Mouse (Mus musculus) 416B (cell line): ENCODE data around the gene Dennd4c.

ENCODE experiments used
- DNase-seq: peaks from one replicate; pipeline ENCODE4 v3.0.0; 2011; ENCODE audit warnings: low read depth

The Dennd4c gene

GRCm38 (mm10) chr4:86748336-86749291 is at the start of gene Dennd4c:
Gene Dennd4c, plus strand, starts transcription at chr4:86748555.
- peak; percentile 96 for DNase-seq

DNA sequence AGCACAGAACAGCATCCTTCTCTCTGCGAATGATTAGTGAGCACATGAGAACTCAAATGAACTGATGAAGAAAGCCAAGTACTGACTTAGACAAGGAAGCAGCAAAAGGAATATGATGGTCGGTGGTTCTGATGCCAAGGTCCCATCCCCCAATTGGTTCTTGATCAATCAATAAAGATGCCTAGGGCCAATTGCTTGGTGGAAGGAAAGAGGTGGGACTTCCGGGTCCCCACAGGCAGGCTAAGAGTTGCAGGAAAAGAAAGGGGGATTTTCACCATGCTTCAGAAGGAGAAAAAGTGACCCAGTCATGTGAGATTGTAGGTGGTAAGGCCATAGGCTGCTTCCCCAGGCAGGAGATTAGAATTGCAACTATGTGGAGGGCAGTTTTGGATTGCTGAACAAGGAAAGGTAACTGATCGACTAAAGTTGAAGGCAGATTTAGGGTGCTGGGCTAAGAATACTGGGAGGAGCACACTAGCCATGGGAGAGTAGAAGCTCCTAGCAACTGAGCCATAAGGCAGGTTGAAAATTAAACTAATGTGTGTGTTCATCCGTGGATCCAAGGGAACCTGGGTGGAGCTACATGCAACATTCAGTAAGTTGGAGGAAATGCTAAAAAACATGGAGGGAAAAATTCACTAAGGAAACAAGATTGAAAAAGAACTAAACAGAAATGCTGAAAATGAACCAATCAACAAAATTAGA is 49.0 kb upstream of the Dennd4c start:
- no peak for DNase-seq

GRCm38 (mm10) chr4:86708801-86709200 is 39.6 kb upstream of the Dennd4c start:
- peak; percentile 22 for DNase-seq

DNA sequence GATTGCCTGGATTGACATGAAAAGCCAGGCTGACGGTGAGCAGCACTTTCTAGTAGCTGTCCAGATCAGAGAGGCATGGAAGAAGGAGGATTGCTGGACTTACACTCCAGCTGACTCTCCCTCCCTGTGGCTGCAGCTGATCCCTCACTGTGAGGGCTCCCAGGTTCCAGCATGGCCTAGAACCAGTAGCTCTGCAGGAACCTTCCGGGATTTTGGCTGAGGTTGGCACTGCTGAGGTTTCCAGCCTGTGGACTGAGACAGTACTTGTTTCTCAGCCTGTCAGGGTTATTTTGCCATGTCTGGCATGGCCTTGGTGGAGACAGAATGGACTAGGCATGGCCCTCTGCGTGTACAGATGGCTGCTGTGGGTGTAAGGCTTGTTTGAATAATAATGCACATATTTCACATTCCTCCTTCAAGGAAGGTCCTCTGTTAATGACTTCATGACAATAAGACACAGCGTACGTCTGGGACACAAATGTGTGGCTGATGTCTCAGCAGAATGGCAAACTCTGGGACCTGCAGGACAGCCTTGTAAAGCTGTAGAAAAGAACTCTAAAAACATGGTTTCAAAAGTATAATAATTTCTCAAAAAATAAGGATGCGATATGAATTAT is 38.2 kb upstream of the Dennd4c start:
- DNase-seq = no peak

GRCm38 (mm10) chr4:86710666-86711215 is 37.6 kb upstream of the Dennd4c start:
- peak; percentile 84 for DNase-seq

GRCm38 (mm10) chr4:86712751-86713195 is 35.6 kb upstream of the Dennd4c start:
- peak; percentile 88 for DNase-seq

GRCm38 (mm10) chr4:86713518-86713917 is 34.8 kb upstream of the Dennd4c start:
- DNase-seq = peak; percentile 72

DNA sequence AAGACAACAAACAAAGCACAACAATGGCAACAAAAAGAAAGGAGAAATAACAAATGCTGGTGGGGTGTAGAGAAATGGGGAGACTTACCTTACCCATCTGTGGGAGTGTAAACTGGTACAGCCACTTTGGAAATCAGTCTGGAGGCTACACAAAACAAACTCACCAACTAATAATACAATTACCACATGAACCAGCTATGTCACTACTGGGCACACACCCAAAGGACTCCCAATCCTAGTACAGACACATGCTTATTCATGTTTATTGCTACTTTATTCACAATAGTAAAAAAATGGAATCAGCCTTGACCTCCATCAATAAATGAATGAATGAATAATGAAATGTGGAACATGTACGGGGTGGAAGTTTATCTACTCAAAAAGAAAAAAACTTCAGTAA is 33.0 kb upstream of the Dennd4c start:
- DNase-seq = no peak

GRCm38 (mm10) chr4:86717176-86717575 is 31.2 kb upstream of the Dennd4c start:
- DNase-seq = no peak

GRCm38 (mm10) chr4:86718878-86719577 is 29.3 kb upstream of the Dennd4c start:
- peak; percentile 40 for DNase-seq

DNA sequence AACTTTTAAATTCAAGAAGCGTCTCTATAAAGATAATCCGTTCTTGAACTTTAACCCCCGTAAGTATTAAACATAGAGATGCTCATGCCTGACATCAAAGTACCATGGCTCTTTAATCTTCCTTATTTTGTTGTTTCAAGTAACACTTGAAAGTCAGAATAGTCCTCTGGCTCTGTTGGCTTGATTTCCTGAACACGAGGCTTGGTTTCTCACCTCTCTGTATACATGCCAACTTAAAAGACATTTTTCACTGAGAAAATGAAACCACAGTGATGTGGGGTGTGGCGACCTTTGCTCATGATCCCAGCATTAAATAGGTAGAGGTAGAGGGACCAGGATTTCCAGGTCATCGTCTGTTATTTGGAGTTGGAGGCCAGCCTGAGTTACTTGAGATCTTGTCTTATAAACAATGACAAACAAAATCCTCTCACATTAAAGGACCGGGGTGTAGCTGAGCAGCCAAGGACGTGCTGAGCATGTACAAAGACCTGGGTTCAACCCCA is 26.4 kb upstream of the Dennd4c start:
- no peak for DNase-seq

DNA sequence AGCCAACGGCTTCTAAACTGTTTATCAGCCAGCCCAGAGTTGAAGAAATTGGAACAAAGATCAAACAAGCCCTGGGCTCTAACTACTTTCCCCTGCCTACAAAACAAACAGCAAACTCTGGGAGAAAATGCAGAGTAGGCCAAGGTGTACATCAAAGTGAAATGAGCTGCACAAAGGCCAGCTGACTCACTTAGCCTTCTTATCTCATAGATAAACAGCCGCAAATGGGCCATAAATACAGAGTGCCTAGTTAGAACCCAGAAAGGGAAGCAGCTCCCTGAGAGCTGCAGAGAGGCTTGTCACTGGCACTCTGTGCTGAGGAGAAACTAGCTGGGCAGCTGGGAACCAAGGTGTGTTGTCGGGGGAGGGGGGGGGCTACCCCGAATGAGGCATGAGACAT is 23.2 kb upstream of the Dennd4c start:
- no peak for DNase-seq

DNA sequence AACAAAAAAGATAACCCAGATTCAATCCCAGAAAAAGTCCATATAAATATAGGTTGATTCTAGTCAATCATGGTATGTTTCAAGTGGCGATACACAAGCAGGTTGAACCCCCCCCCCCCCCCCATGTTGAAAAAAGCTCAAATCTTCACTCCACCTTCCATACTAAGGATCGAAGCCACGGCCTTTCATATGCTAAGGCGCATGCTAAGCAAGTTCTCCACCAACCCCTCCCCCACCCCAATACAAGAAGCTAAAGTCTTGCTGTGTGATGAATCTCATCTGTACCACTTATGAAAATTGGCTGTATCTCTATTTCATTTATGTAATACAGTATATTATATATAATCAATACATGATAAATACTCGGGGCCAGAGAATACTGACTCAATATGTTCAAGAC is 22.2 kb upstream of the Dennd4c start:
- DNase-seq = no peak

DNA sequence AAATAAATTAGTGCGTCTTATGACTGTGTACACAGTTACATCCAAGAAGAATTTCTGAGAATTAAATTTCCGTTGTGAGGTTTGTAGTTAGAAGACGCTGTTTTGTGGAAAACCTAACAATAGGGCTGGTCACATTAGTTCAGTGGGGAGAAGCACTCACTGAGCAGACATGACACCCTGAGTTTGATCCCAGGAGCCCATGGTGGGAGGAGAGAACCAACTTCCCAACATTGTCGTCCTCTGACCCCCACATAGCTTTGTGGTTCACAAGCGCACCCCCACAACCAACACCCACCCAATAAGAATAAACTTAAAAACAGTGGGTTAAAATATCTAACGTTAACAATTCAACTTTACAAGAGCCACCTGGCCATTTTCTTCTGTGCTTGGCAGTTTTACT is 18.5 kb upstream of the Dennd4c start:
- DNase-seq = no peak

DNA sequence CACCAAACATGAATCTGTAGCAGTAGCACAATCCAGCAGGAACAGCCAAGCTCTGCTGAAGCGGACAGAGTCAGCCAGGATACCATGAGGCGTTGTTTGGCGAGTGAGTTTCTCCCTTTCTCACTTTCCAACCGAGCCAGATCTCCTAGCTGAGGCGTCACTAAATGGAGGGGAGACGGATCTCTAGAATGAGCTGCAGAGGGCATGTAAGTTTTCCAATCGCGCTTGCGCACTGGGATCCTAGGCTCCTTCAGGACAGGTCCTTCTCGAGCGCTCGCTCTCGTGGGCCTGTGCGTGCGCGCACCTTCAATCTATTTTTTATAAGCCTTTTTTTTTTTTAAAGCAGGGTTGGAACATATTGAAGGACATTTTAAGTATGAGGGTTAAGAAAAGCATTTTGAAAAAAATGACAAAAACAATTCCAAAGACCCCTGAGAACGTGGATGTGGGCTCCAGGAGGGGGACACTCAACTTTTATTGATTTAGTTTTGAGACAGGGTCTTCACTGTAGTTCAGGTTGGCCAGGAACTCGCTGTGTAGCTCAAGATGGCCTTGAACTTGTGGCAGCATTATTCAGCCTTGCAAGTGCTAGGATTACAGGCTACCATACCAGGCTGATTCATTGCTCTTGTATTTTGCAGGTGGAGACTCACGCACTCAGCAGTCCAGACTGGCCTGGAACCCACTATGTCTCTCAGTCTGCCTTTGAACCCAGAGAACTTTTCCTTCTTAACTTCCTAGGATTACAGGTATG is 14.1 kb upstream of the Dennd4c start:
- DNase-seq = no peak

- DNase-seq = no peak
These were observed 8.9 kb upstream of the Dennd4c start for GRCm38 (mm10) chr4:86739308-86739993.

GRCm38 (mm10) chr4:86749361-86749841 is 1.0 kb downstream of the Dennd4c start:
- DNase-seq = peak; percentile 55

- DNase-seq = peak; percentile 67
These were observed 2.1 kb downstream of the Dennd4c start for GRCm38 (mm10) chr4:86750346-86750945.

GRCm38 (mm10) chr4:86764307-86764706 is 16.0 kb downstream of the Dennd4c start:
- no peak for DNase-seq
